Comparison of ENCODE assay signal across 19 mouse cellular contexts in genomic region chr16:93533205-93533604, GRCm38 (mm10).
DNase-seq lines count a peak whose midpoint lies in the region; ATAC-seq lines count a peak whose summit lies in the region.
"Had no signal": no experiment of that assay in that cellular context is flagged by ENCODE, and none has a peak within 500 bp of the region (broad histone marks: within the 10 kb centered on the region; RNA-seq: fewer than 3 reads in every experiment).

No protein-coding gene starts in this region.

- H3K4me3 ChIP-seq in kidney, embryonic 16.5 days (ENCODE audit: low read length) = no peak overlapping the region
- H3K4me3 ChIP-seq in embryonic facial prominence, embryonic 15.5 days (replicated peaks) = no peak overlapping the region
- H3K4me3 ChIP-seq in stomach, embryonic 14.5 days (ENCODE audit: low read depth, low read length) = no peak overlapping the region
- H3K4me3 ChIP-seq: forebrain, embryonic 13.5 days; heart, embryonic 10.5 days; hindbrain, embryonic 12.5 days; liver, embryonic 12.5 days; midbrain, embryonic 13.5 days; myocyte had no signal

- ATAC-seq in kidney, embryonic 16.5 days (ENCODE audit: low FRiP score, low TSS enrichment) = peak; percentile 87
- ATAC-seq in embryonic facial prominence, embryonic 15.5 days (ENCODE audit: insufficient number of reproducible peaks, low FRiP score, low TSS enrichment, low read depth) = peak; percentile 54
- peak; percentile 63; the same call in 1 of the 2 replicates for ATAC-seq in stomach, embryonic 14.5 days (ENCODE audit: insufficient number of reproducible peaks, insufficient read depth, low FRiP score, low read depth)
- ATAC-seq: forebrain, embryonic 13.5 days; inflammation-experienced regulatory T-cells, adult 6 months; liver, embryonic 12.5 days; midbrain, embryonic 13.5 days had no signal

- no peak overlapping the region for H3K4me2 ChIP-seq in kidney, embryonic 16.5 days (replicated peaks; ENCODE audit: low read depth, low read length)
- no peak overlapping the region for H3K4me2 ChIP-seq in embryonic facial prominence, embryonic 15.5 days (replicated peaks)
- H3K4me2 ChIP-seq in stomach, embryonic 14.5 days (replicated peaks; ENCODE audit: low read depth, low read length) = no peak overlapping the region
- H3K4me2 ChIP-seq: forebrain, embryonic 13.5 days; hindbrain, embryonic 12.5 days; liver, embryonic 12.5 days; midbrain, embryonic 13.5 days had no signal

- H3K36me3 ChIP-seq in kidney, embryonic 16.5 days (ENCODE audit: insufficient read depth, low read length) = no peaks in the 10 kb centered on the region
- no peaks in the 10 kb centered on the region for H3K36me3 ChIP-seq in embryonic facial prominence, embryonic 15.5 days
- no peaks in the 10 kb centered on the region for H3K36me3 ChIP-seq in stomach, embryonic 14.5 days (ENCODE audit: control insufficient read depth, insufficient read depth, low read length)
- H3K36me3 ChIP-seq: heart, embryonic 10.5 days; hindbrain, embryonic 12.5 days; liver, embryonic 12.5 days; midbrain, embryonic 13.5 days had no signal

- peak overlapping the region; percentile 12; the same call in 1 of the 2 replicates for H3K27ac ChIP-seq in kidney, embryonic 16.5 days (ENCODE audit: low read length)
- no peak overlapping the region for H3K27ac ChIP-seq in embryonic facial prominence, embryonic 15.5 days (replicated peaks)
- H3K27ac ChIP-seq in stomach, embryonic 14.5 days (ENCODE audit: low read length) = peak overlapping the region; percentile 18; the same call in 1 of the 2 replicates
- H3K27ac ChIP-seq: forebrain, embryonic 13.5 days; heart, embryonic 10.5 days; hindbrain, embryonic 12.5 days; liver, embryonic 12.5 days; midbrain, embryonic 13.5 days had no signal

- no peaks in the 10 kb centered on the region for H3K27me3 ChIP-seq in kidney, embryonic 16.5 days (ENCODE audit: insufficient read depth, low read length)
- no peaks in the 10 kb centered on the region for H3K27me3 ChIP-seq in embryonic facial prominence, embryonic 15.5 days
- H3K27me3 ChIP-seq in stomach, embryonic 14.5 days (ENCODE audit: control insufficient read depth, insufficient read depth, low read length) = no peaks in the 10 kb centered on the region
- H3K27me3 ChIP-seq: forebrain, embryonic 13.5 days; hindbrain, embryonic 12.5 days; midbrain, embryonic 13.5 days had no signal

- no peaks in the 10 kb centered on the region for H3K9me3 ChIP-seq in kidney, embryonic 16.5 days (ENCODE audit: low read length)
- H3K9me3 ChIP-seq in embryonic facial prominence, embryonic 15.5 days (replicated peaks) = no peaks in the 10 kb centered on the region
- H3K9me3 ChIP-seq in stomach, embryonic 14.5 days (ENCODE audit: control insufficient read depth, low read depth, low read length) = no peaks in the 10 kb centered on the region
- H3K9me3 ChIP-seq: forebrain, embryonic 13.5 days; heart, embryonic 10.5 days; hindbrain, embryonic 12.5 days; liver, embryonic 12.5 days; midbrain, embryonic 13.5 days had no signal

- peaks cover 8% of the 10 kb centered on the region; the same call in 1 of the 2 replicates for H3K4me1 ChIP-seq in kidney, embryonic 16.5 days (ENCODE audit: insufficient read depth, low read length)
- H3K4me1 ChIP-seq in embryonic facial prominence, embryonic 15.5 days = peaks cover 6% of the 10 kb centered on the region; the same call in 1 of the 2 replicates
- H3K4me1 ChIP-seq in stomach, embryonic 14.5 days (ENCODE audit: control insufficient read depth, insufficient read depth, low read length) = no peaks in the 10 kb centered on the region
- H3K4me1 ChIP-seq: forebrain, embryonic 13.5 days; hindbrain, embryonic 12.5 days; liver, embryonic 12.5 days; midbrain, embryonic 13.5 days had no signal

- WGBS in kidney, embryonic 16.5 days = 3% methylated on average over 4 of the region's 4 CpGs
- WGBS in embryonic facial prominence, embryonic 15.5 days = 3% methylated on average over 4 of the region's 4 CpGs
- 7% methylated on average over 4 of the region's 4 CpGs for whole genome bisulfite sequencing in stomach, embryonic 14.5 days

- H3K9ac ChIP-seq in kidney, embryonic 16.5 days (replicated peaks; ENCODE audit: low read length) = no peak overlapping the region
- H3K9ac ChIP-seq in embryonic facial prominence, embryonic 15.5 days = no peak overlapping the region
- H3K9ac ChIP-seq in stomach, embryonic 14.5 days (replicated peaks; ENCODE audit: low read depth, low read length) = no peak overlapping the region
- H3K9ac ChIP-seq: forebrain, embryonic 13.5 days; hindbrain, embryonic 12.5 days; liver, embryonic 12.5 days; midbrain, embryonic 13.5 days had no signal

- no peak for DNase-seq in kidney, postnatal 14 days
- DNase-seq in R1 (ENCODE audit: low read depth, low spot score) = peak; percentile 52
- no peak for DNase-seq in left cerebral cortex, adult 11 months (ENCODE audit: low spot score)
- no peak for DNase-seq in gastrocnemius, postnatal 25 days
- DNase-seq: adrenal gland, postnatal 10 days; cerebellum, adult 18-20 months; heart, postnatal 10 days; retina, postnatal 1 day; thymus, postnatal 14 days had no signal
